Mouse (Mus musculus) layer of hippocampus, postnatal 25 days (tissue): ENCODE results near the gene Epha4. TPM values are rescaled to one million over a fixed set of nuclear protein-coding genes. Genes with fewer than 3 reads are reported as not detected.

Experiments
- DNase-seq, 2 experiments: peaks; one replicate each; pipeline ENCODE4 v3.0.0; 2022; ENCODE audit warnings: mixed read lengths in 2 of 2, low spot score in 1 of 2; ENCODE audit errors: extremely low spot score in 1 of 2
- total RNA-seq, 2 experiments: library from RNA; stranded (reverse); gene quantifications; 2 replicates each; pipeline ENCODE4 v1.2.3; 2021

Gene Epha4
- total RNA-seq, 2 experiments from 2014 or later: 291 to 351 TPM

- DNase-seq: no peak
These were observed 63.3 kb downstream of the Epha4 start for GRCm38 (mm10) chr1:77451541-77451940.

GRCm38 (mm10) chr1:77450201-77450600 is 64.7 kb downstream of the Epha4 start:
- DNase-seq: no peak

GRCm38 (mm10) chr1:77447061-77447614 is 67.8 kb downstream of the Epha4 start:
- DNase-seq: no peak

GRCm38 (mm10) chr1:77446438-77446837 is 68.5 kb downstream of the Epha4 start:
- no peak for DNase-seq

GRCm38 (mm10) chr1:77444648-77445047 is 70.2 kb downstream of the Epha4 start:
- DNase-seq: no peak

- DNase-seq: no peak
These were observed 72.9 kb downstream of the Epha4 start for GRCm38 (mm10) chr1:77441987-77442386.

- DNase-seq: no peak
These were observed 73.5 kb downstream of the Epha4 start for GRCm38 (mm10) chr1:77441401-77441800.

GRCm38 (mm10) chr1:77440512-77440911 is 74.4 kb downstream of the Epha4 start:
- no peak for DNase-seq

GRCm38 (mm10) chr1:77439383-77440074 is 75.4 kb downstream of the Epha4 start:
- DNase-seq: no peak

- DNase-seq: no peak
These were observed 76.2 kb downstream of the Epha4 start for GRCm38 (mm10) chr1:77438639-77439038.

- no peak for DNase-seq
These were observed 76.8 kb downstream of the Epha4 start for GRCm38 (mm10) chr1:77437881-77438610.

GRCm38 (mm10) chr1:77435045-77435444 is 79.8 kb downstream of the Epha4 start:
- DNase-seq: no peak

GRCm38 (mm10) chr1:77433148-77433547 is 81.7 kb downstream of the Epha4 start:
- DNase-seq: no peak

- no peak for DNase-seq
These were observed 82.4 kb downstream of the Epha4 start for GRCm38 (mm10) chr1:77432489-77432888.

- no peak for DNase-seq
These were observed 85.7 kb downstream of the Epha4 start for GRCm38 (mm10) chr1:77429174-77429573.

- no peak for DNase-seq
These were observed 87.9 kb downstream of the Epha4 start for GRCm38 (mm10) chr1:77426956-77427355.

- DNase-seq: no peak
These were observed 89.7 kb downstream of the Epha4 start for GRCm38 (mm10) chr1:77425171-77425570.

GRCm38 (mm10) chr1:77421081-77421480 is 93.8 kb downstream of the Epha4 start:
- no peak for DNase-seq

GRCm38 (mm10) chr1:77420348-77420747 is 94.5 kb downstream of the Epha4 start:
- no peak for DNase-seq

- no peak for DNase-seq
These were observed 98.0 kb downstream of the Epha4 start for GRCm38 (mm10) chr1:77416872-77417271.

- DNase-seq: no peak
These were observed 101.8 kb downstream of the Epha4 start for GRCm38 (mm10) chr1:77412871-77413669.
